Mouse (Mus musculus): ENCODE results near the gene Kctd17.
A peak's percentile ranks its signal among the peaks of the same experiment; 100 is the strongest.

Kctd17 gene

GRCm38 (mm10) chr15:78447746-78448535, 19.6 kb downstream of the Kctd17 start:
- peak; percentile 92 for DNase-seq (ENCODE audit: extremely low spot score)

GRCm38 (mm10) chr15:78449131-78449530, 20.8 kb downstream of the Kctd17 start:
- no peak for DNase-seq (ENCODE audit: extremely low spot score)

DNA sequence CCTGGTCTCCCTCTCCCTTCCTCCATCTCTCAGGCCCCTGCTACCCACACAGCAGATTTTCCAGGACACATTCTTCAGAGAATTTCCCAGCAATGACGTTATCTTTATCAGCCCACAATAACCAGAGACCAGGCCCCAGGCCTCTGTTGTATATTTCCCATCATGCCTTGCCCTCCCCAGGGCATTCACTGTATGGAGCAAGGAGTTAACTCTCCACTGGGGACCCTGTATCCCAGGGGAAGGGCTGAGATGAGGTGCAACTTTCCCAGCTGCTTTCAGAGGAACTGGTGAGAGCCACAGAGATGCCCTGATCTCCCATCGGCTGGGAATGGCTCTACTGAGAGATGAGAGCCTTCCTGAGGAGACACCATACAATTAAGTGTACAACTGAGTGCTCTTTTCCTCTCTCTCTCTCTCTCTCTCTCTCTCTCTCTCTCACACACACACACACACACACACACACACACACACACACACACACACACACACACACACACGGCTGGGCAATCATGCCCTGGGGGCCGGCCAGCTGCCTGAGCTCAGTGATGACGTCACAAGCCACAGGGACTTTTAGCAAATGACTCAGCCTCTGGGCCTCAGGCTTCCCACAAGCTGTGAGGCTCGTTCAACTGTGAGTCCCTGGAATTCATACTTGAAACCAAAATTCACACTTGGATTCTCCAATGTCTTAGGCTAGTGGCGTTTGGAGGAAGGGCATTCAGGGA, 21.5 kb downstream of the Kctd17 start:
- DNase-seq (ENCODE audit: extremely low spot score): no peak

DNA sequence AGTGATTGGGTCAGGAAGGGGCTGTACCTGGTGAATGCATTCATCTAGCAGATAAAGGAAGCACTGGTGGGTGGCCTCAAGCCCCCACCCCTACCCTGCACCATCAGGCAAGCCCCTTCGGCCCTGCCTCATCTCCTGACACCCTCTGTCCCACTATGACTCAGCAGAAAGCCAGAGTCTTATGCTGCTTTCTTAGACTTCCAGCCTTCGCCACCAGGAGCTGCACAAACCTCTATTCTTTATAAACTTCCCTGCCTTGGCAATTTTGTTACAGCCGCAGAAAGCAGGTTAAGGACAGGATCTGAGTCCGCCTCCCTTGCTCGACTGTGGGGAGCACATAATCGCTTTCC, 22.0 kb downstream of the Kctd17 start:
- no peak for DNase-seq (ENCODE audit: extremely low spot score)

DNA sequence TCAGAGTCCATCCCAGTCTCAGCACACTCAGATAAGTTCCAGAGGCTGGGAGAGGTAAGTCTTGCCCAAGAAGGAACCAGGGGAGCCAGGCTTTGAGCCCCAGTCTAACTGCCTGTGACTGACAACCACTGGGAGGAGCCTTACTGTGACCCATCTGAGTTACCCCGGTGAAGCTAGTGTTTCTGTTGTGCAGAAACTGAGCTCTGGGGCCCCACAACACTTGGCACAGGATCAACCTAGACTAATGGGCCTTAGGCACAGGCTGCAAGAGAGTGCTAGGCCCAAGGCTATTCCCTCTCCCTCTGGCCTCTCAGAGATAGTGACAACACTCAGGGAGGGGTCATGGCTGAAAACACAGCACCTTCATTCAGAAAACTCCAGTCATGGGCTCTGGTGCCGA, 22.8 kb downstream of the Kctd17 start:
- no peak for DNase-seq (ENCODE audit: extremely low spot score)

- DNase-seq (ENCODE audit: extremely low spot score): no peak
Observed at GRCm38 (mm10) chr15:78452929-78453328, 24.6 kb downstream of the Kctd17 start.

DNA sequence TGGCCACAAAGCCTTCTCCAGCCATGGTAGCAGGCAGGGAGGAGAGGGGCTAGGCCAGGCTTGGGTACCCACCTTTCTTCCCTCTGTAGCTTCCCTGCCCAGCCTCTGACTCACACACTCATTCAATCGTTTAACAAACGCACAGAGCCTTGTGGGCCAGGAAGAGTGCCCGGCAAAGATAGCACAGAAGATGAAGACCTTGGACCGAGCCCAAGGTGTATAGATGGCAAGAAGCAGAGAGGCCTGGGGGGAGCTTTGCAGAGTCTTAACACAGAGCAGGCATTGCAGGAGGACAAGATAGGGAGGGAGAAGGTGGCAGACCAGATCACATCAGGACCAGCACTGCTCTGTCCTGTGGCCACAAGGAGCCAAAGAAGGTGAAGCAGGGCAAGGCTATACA, 26.8 kb downstream of the Kctd17 start:
- no peak for DNase-seq (ENCODE audit: extremely low spot score)

GRCm38 (mm10) chr15:78456051-78456450, 27.7 kb downstream of the Kctd17 start:
- no peak for DNase-seq (ENCODE audit: extremely low spot score)

- no peak for DNase-seq (ENCODE audit: extremely low spot score)
Observed at GRCm38 (mm10) chr15:78457193-78457592, 28.8 kb downstream of the Kctd17 start.

DNA sequence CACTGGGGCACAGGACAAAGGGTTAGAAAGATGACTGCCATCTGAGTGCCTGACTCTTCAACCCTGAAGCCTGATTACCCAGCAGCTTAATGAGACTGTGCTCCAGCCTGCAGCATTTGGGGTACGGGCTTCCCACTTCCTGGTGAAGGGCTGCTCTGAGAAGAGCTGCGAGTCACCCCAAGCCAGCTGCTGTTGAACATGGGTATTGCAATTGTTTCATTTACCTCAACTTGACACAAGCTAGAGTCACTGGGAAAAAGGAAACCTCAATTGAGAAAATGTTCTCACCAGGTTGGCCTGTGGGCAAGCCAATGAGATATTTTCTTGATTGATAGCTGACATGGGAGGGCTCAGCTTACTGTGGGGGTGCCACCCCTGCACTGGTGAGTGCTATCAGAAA, 34.6 kb downstream of the Kctd17 start:
- DNase-seq (ENCODE audit: extremely low spot score): no peak

- DNase-seq (ENCODE audit: extremely low spot score): no peak
Observed at GRCm38 (mm10) chr15:78466809-78467208, 38.4 kb downstream of the Kctd17 start.

DNA sequence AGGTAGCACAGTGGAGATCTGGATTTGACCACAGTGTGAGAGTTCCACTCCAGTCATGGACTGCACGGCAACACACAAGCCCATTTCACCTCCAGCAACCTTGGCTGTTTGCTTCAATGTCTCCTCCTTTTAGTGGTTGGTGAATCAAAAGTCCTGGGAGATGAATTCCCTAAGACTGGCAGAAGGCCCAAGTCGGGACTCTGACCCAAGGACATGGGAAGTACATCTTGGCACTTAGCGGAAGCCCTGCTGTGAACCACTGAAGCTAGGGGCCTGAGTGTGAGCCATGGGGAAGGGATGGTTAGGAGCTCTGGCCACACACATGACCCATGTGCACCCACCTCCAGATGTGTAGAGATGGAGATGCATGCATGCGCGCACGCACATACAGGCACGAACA, 39.2 kb downstream of the Kctd17 start:
- no peak for DNase-seq (ENCODE audit: extremely low spot score)

GRCm38 (mm10) chr15:78468379-78468937, 40.1 kb downstream of the Kctd17 start, which contains the start of gene Tmprss6:
Gene Tmprss6, minus strand, starts transcription at chr15:78468634.
- no peak for DNase-seq (ENCODE audit: extremely low spot score)

DNA sequence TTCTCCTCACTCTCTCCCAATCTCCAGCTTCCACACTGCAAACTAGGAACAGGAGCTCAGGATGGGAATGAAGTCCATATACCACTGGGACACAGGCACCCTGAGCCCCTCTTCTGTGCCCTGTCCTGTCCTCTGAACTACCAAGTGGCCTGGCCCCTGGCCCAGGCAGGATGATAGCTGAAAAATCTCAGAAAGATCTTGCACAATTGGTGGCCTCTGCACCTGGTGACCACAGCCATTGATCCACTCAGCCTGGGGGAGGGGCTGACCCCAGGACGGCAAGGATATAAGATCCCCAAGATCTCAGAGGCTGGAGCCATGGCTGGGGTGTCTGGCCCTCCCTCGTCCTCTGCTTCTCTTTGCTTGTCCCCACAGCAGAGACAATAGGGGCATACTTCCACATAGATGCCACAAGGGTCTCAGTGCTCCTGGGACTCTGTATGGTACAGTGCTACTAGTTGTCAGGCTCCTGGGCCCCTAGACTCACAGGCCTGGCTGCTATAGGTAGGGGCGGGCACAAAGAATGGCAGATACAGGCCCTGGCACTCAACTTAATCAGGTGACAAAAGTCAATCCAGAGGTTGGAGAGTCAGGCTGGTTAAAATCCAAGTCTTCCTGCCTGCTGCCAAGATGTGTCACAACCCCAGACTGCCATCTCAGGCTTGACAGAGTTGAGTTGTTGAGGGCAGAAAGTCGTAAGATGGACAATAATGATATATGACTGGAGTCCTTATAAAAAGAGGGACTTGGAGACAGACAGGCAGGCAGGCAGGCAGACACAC, 42.3 kb downstream of the Kctd17 start:
- DNase-seq (ENCODE audit: extremely low spot score): no peak

DNA sequence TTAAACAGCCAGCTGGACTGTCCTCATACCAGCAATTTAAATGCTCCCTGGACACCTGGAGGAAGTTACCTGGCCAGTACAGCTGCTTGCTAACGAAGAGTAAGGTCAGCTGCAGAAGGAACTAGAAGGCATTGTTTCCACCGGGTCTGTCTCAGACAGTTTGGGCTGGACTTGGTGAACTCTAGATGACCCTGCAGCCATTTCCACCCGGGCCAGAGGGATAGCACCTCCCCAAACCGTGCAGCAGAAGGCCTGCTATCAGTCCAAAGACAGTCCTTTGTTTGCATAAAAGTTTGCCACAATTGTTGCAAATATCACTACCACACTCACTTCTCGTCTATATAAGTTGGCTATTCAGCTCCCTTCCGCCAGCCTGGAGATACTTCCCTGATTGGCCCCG, 43.5 kb downstream of the Kctd17 start:
- no peak for DNase-seq (ENCODE audit: extremely low spot score)

GRCm38 (mm10) chr15:78473442-78473841, 45.1 kb downstream of the Kctd17 start:
- DNase-seq (ENCODE audit: extremely low spot score): no peak

GRCm38 (mm10) chr15:78475604-78476031, 47.3 kb downstream of the Kctd17 start:
- DNase-seq (ENCODE audit: extremely low spot score): no peak

- no peak for DNase-seq (ENCODE audit: extremely low spot score)
Observed at GRCm38 (mm10) chr15:78476878-78477277, 48.5 kb downstream of the Kctd17 start.

DNA sequence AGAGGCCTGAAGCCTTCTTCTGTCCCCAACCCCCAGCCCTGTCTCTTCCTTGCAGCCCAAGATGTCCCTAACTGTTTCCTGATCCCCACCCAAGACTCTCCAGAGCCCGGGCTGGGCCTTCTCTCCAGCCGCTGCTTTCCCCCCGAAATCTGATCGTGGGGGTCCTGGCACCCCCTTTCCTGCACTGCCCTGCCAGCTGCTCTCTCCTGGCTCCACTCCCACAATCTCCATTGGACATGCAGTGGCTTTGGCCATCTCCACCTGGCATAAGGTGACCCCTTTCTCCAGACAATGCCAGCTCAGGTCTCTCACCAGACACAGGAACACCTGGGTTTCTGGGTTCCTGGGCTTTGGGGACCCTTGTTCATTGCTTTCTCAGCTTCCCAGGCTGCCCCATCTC, 49.7 kb downstream of the Kctd17 start:
- DNase-seq (ENCODE audit: extremely low spot score): no peak

DNA sequence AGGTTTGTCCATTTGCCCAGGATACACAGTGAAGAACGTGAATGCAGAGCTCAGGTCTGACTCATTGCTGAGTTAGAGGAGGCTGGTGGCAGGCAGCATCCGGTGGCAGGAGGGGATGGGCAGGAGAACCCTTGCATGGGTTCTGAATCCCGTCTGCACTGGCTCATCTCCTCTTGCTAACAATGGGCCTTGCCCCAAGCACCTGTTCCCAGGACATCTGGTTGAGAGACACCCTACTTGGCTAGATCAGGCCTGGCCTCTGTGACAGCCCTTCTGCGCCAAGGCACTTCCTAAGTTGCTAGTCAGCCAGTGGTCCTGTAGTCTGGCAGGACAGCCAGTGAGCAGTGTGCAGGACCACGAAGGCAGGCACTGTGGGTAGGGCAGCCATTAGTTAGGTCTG, 51.1 kb downstream of the Kctd17 start:
- no peak for DNase-seq (ENCODE audit: extremely low spot score)

DNA sequence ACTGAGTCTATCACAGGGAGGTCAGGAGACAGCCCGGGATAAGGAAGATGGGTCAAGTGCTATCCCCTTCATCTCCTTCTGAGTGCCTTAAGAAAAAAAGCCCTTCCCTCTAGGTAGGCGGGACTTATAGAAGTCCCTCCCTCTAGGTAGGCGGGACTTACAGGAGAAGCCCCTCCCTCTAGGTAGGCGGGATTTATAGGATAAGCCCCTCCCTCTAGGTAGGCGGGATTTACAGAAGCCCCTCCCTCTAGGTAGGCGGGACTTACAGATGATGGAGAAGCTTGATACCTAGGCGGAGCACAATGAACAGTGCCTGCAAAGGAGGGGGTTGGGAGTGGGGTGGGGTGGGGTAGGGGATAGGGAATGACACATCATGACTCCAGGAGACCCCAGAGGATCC, 51.7 kb downstream of the Kctd17 start:
- DNase-seq (ENCODE audit: extremely low spot score): no peak

GRCm38 (mm10) chr15:78480991-78481390, 52.6 kb downstream of the Kctd17 start:
- no peak for DNase-seq (ENCODE audit: extremely low spot score)

Data from embryo, embryonic 9.5 days (tissue).